Mouse (Mus musculus) midbrain, embryonic 12.5 days (tissue): Measurements from ENCODE around the gene Mydgf. TPM values are rescaled to one million over a fixed set of nuclear protein-coding genes. Genes with fewer than 3 reads are reported as not detected.

Experiments used
- ATAC-seq: fragments of 200-750 bp; cut with Nextera tagmentation; 2 replicates; pipeline ENCODE4 v1.8.0; 2017; ENCODE audit warnings: low read depth, moderate TSS enrichment, moderate library complexity; ENCODE audit not compliant: low FRiP score
- H3K27ac ChIP-seq: fragments of 300-500 bp; sonication (generic); replicated peaks from 2 replicates; pipeline ENCODE4 v1.5.1; 2016; ENCODE audit warnings: mild to moderate bottlenecking
- H3K27me3 ChIP-seq: fragments of 300-500 bp; sonication (generic); 2 replicates; pipeline ENCODE4 v1.6.1; 2016; ENCODE audit warnings: mild to moderate bottlenecking
- H3K36me3 ChIP-seq: fragments of 300-500 bp; sonication (generic); 2 replicates; pipeline ENCODE4 v1.6.1; 2016
- H3K4me1 ChIP-seq: fragments of 300-500 bp; sonication (generic); 2 replicates; pipeline ENCODE4 v1.6.1; 2016
- H3K4me2 ChIP-seq: fragments of 300-500 bp; sonication (generic); replicated peaks from 2 replicates; pipeline ENCODE4 v1.6.1; 2016; ENCODE audit warnings: mild to moderate bottlenecking, moderate library complexity
- H3K4me3 ChIP-seq: fragments of 300-500 bp; sonication (generic); 2 replicates; pipeline ENCODE4 v1.5.1; 2016; ENCODE audit warnings: mild to moderate bottlenecking
- H3K9ac ChIP-seq: fragments of 300-500 bp; sonication (generic); replicated peaks from 2 replicates; pipeline ENCODE4 v1.6.1; 2016; ENCODE audit warnings: mild to moderate bottlenecking, moderate library complexity
- H3K9me3 ChIP-seq: fragments of 300-500 bp; sonication (generic); 2 replicates; pipeline ENCODE4 v1.6.1; 2016; ENCODE audit warnings: mild to moderate bottlenecking
- WGBS: fragments of 180-500 bp; shearing (Covaris S2); methylation state at CpG from one replicate; pipeline ENCODE4 v1.1.7; 2016; 5-methylcytosine and 5-hydroxymethylcytosine counted together
- polyA plus RNA-seq: library from polyadenylated mRNA; unstranded; fragments of >200 nt; fragmentation: Nextera tagmentation; extraction: Ambion mirVana; gene quantifications from 2 replicates; pipeline ENCODE4 v1.2.1, GENCODE M21; 2016

The Mydgf gene
- polyA plus RNA-seq: 56.8 and 61.6 TPM in 2 replicates

- Histone ChIP-seq H3K9me3 (no peaks in the 10 kb centered on the region), H3K27me3 (no peaks in the 10 kb centered on the region), H3K9ac (peak within 1 kb of the TSS; percentile 65), H3K4me1 (peaks cover 18% of the 10 kb centered on the region), H3K4me2 (peak within 1 kb of the TSS; percentile 92), H3K4me3 (peak within 1 kb of the TSS; percentile 68), H3K27ac (peak within 1 kb of the TSS; percentile 55), H3K36me3 (peaks cover 58% of the 10 kb centered on the region)
- ATAC-seq: peak; percentile 90
- under 1% methylated on average over 44 of the region's 47 CpGs for WGBS
Measured at GRCm38 (mm10) chr17:56183658-56184103, at the start of gene Mydgf. TSS of gene Mydgf (minus strand) at chr17:56183920.

GRCm38 (mm10) chr17:56233389-56233788, 49.7 kb upstream of the Mydgf start:
- Histone ChIP-seq H3K27me3 (peaks cover 7% of the 10 kb centered on the region; the same call in 1 of the 2 replicates), H3K9ac (no peak overlapping the region), H3K36me3 (no peaks in the 10 kb centered on the region), H3K4me1 (peaks cover 11% of the 10 kb centered on the region), H3K9me3 (no peaks in the 10 kb centered on the region), H3K4me2 (peak overlapping the region; percentile 43), H3K27ac (no peak overlapping the region), H3K4me3 (no peak overlapping the region)
- ATAC-seq: peak; percentile 41
- WGBS: 52% methylated on average over 8 of the region's 8 CpGs

GRCm38 (mm10) chr17:56229943-56230342, 46.2 kb upstream of the Mydgf start:
- Histone ChIP-seq H3K9me3 (no peaks in the 10 kb centered on the region), H3K4me1 (peaks cover 11% of the 10 kb centered on the region), H3K9ac (no peak overlapping the region), H3K4me3 (no peak overlapping the region), H3K4me2 (no peak overlapping the region), H3K36me3 (no peaks in the 10 kb centered on the region), H3K27me3 (no peaks in the 10 kb centered on the region; the same call in 1 of the 2 replicates), H3K27ac (no peak overlapping the region)
- no peak for ATAC-seq
- 67% methylated on average over 10 of the region's 10 CpGs for WGBS

DNA sequence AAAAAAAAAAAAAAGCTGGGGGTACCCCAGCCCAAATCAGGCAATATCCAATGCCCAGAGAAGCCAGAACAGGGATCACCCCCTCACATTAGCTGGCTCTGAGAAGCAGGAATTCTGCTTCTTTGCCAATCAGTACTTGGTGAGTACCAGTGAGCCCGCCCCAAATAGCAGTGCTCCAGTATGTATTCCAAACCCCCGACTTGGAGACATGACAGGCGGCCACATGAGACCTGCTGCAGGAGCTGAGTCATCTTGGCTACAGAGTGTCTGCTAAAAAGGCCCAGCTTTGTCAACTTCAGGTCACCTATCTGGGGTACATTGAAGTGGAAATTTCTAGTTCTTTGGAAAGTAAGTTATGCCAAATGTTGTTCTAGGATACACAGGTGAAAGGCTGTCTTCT, 42.8 kb upstream of the Mydgf start:
- H3K4me2 ChIP-seq: no peak overlapping the region
- H3K36me3 ChIP-seq: no peaks in the 10 kb centered on the region
- no peaks in the 10 kb centered on the region for H3K4me1 ChIP-seq
- no peak for ATAC-seq
- H3K9ac ChIP-seq: no peak overlapping the region
- no peaks in the 10 kb centered on the region for H3K9me3 ChIP-seq
- no peak overlapping the region for H3K27ac ChIP-seq
- no peak overlapping the region for H3K4me3 ChIP-seq
- WGBS: 80% methylated on average over 3 of the region's 3 CpGs
- no peaks in the 10 kb centered on the region; the same call in 1 of the 2 replicates for H3K27me3 ChIP-seq

DNA sequence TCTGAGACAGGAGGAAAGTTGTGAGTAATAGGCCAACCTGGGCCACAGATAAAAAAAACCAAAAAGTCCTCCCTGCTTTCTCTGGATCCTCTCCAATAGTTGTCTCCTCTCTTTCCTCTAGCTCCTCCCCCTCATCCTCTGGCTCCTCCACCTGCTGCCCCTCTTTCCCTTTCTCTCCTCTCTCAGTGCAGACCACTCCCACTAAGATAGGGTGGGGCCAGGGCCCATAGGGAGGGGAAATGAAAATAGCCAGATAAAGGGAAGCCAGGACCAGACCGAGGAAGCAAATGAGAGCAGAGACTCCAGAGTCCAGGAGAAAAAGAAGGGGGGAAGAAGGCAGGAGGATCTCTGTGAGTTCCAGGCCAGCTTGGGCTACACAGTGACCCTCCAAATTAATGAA, 41.2 kb upstream of the Mydgf start:
- Histone ChIP-seq H3K4me2 (no peak overlapping the region), H3K4me3 (no peak overlapping the region), H3K9ac (no peak overlapping the region), H3K9me3 (no peaks in the 10 kb centered on the region), H3K27ac (no peak overlapping the region), H3K36me3 (no peaks in the 10 kb centered on the region), H3K4me1 (no peaks in the 10 kb centered on the region), H3K27me3 (no peaks in the 10 kb centered on the region; the same call in 1 of the 2 replicates)
- no peak for ATAC-seq
- 52% methylated on average over 1 of the region's 1 CpGs for WGBS

DNA sequence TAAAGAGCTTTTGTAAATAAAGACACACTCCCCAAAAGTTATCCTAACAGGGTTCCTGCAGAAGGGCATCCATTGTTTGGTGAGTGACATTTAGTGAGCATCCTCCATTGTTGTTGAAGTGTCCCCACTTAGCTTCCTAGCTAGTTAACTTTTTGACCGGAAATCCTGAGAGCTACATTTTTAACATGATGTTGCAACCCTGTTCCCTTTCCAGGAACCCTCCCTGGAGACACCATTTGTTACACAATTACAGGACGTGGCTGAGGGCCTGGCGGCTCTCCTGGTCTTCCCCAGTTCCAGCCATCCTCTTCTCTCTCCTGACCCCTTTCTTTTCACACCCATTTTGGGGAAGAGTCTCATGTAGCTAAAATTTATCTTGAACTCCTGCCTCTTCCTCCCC, 36.1 kb upstream of the Mydgf start:
- no peak overlapping the region for H3K27ac ChIP-seq
- H3K27me3 ChIP-seq: no peaks in the 10 kb centered on the region
- no peaks in the 10 kb centered on the region for H3K36me3 ChIP-seq
- no peak overlapping the region; the same call in 1 of the 2 replicates for H3K4me3 ChIP-seq
- WGBS: 78% methylated on average over 3 of the region's 3 CpGs
- ATAC-seq: no peak
- H3K4me1 ChIP-seq: peaks cover 24% of the 10 kb centered on the region
- no peak overlapping the region for H3K4me2 ChIP-seq
- H3K9ac ChIP-seq: no peak overlapping the region
- no peaks in the 10 kb centered on the region for H3K9me3 ChIP-seq

- H3K36me3 ChIP-seq: no peaks in the 10 kb centered on the region
- H3K27me3 ChIP-seq: no peaks in the 10 kb centered on the region
- peak overlapping the region; percentile 46 for H3K9ac ChIP-seq
- peak overlapping the region; percentile 87 for H3K4me2 ChIP-seq
- 43% methylated on average over 12 of the region's 12 CpGs for WGBS
- H3K4me1 ChIP-seq: peaks cover 24% of the 10 kb centered on the region
- peak overlapping the region; percentile 85 for H3K27ac ChIP-seq
- peak; percentile 42; the same call in 1 of the 2 replicates for ATAC-seq
- peak overlapping the region; percentile 82 for H3K4me3 ChIP-seq
- no peaks in the 10 kb centered on the region for H3K9me3 ChIP-seq
Measured at GRCm38 (mm10) chr17:56219251-56219650, 35.5 kb upstream of the Mydgf start.

GRCm38 (mm10) chr17:56218377-56219191, 34.9 kb upstream of the Mydgf start, which contains the start of gene Dpp9:
TSS of gene Dpp9 (minus strand) at chr17:56218905.
- ATAC-seq: peak; percentile 99
- WGBS: under 1% methylated on average over 73 of the region's 78 CpGs
- H3K9me3 ChIP-seq: no peaks in the 10 kb centered on the region

DNA sequence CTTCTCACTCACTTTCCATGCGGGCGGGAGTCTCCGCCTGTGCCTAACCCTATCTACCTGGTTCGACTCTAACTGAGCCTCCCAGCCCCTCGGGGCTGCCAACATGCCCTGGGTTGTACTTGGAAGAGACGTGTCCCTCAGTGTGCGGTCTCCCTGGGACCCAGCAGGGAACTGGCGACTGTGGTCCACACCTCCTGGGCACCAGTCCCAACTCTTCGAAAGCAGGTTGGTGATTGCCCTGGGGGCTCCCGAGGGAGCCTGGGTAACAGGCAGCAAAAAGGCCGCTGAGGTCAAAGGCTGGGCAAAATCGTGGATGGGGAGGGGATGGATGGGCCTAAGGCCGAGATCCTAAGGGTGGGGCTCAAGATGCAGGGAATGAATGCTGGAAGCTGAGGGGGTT, 34.0 kb upstream of the Mydgf start:
- peak overlapping the region; percentile 77 for H3K9ac ChIP-seq
- H3K27me3 ChIP-seq: no peaks in the 10 kb centered on the region
- H3K27ac ChIP-seq: no peak overlapping the region
- ATAC-seq: no peak
- no peaks in the 10 kb centered on the region for H3K36me3 ChIP-seq
- H3K4me2 ChIP-seq: peak overlapping the region; percentile 87
- peak overlapping the region; percentile 82 for H3K4me3 ChIP-seq
- WGBS: 72% methylated on average over 13 of the region's 13 CpGs
- peaks cover 28% of the 10 kb centered on the region for H3K4me1 ChIP-seq
- no peaks in the 10 kb centered on the region for H3K9me3 ChIP-seq

More at GRCm38 (mm10) chr17:56218377-56219191, 34.9 kb upstream of the Mydgf start, which contains the start of gene Dpp9:
- Histone ChIP-seq H3K4me1 (peaks cover 24% of the 10 kb centered on the region), H3K9ac (peak within 1 kb of the TSS; percentile 77), H3K4me2 (peak within 1 kb of the TSS; percentile 87), H3K27me3 (no peaks in the 10 kb centered on the region), H3K4me3 (peak within 1 kb of the TSS; percentile 82), H3K36me3 (no peaks in the 10 kb centered on the region), H3K27ac (peak within 1 kb of the TSS; percentile 85)

- no peak for ATAC-seq
- peaks cover 28% of the 10 kb centered on the region for H3K4me1 ChIP-seq
- H3K9ac ChIP-seq: no peak overlapping the region
- H3K27ac ChIP-seq: no peak overlapping the region
- WGBS: 60% methylated on average over 1 of the region's 1 CpGs
- peaks cover 32% of the 10 kb centered on the region for H3K36me3 ChIP-seq
- no peak overlapping the region for H3K4me3 ChIP-seq
- H3K4me2 ChIP-seq: no peak overlapping the region
- no peaks in the 10 kb centered on the region for H3K27me3 ChIP-seq
- H3K9me3 ChIP-seq: no peaks in the 10 kb centered on the region
Measured at GRCm38 (mm10) chr17:56214229-56214628, 30.5 kb upstream of the Mydgf start.

- no peak overlapping the region for H3K4me3 ChIP-seq
- peaks cover 48% of the 10 kb centered on the region for H3K36me3 ChIP-seq
- WGBS: 84% methylated on average over 6 of the region's 6 CpGs
- no peak overlapping the region for H3K4me2 ChIP-seq
- no peak overlapping the region for H3K27ac ChIP-seq
- no peak for ATAC-seq
- H3K4me1 ChIP-seq: peaks cover 23% of the 10 kb centered on the region
- no peaks in the 10 kb centered on the region for H3K9me3 ChIP-seq
- no peaks in the 10 kb centered on the region for H3K27me3 ChIP-seq
- no peak overlapping the region for H3K9ac ChIP-seq
Measured at GRCm38 (mm10) chr17:56212676-56213075, 29.0 kb upstream of the Mydgf start.

DNA sequence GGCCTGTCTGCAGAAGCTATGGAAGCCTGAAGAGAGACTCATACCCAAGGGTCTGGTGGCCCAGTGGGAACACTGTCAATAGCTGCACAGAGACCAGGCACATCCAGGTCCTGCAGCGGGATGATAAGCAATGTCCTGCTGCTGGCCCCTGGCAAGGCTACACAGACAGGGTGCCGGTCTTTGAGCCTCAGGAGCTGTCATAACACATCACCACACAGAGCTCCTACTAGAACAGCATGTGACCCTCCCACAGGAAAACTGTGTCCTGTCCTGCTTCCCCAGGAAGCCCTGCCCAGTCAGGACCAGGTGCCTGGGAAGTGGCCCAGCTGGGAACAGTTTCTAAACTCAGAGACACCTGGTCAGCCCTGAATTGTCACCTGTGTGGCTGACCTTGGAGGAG, 27.4 kb upstream of the Mydgf start:
- Histone ChIP-seq H3K4me2 (no peak overlapping the region), H3K9me3 (no peaks in the 10 kb centered on the region), H3K9ac (no peak overlapping the region), H3K4me1 (peaks cover 7% of the 10 kb centered on the region; the same call in 1 of the 2 replicates), H3K27ac (no peak overlapping the region), H3K4me3 (no peak overlapping the region), H3K27me3 (no peaks in the 10 kb centered on the region), H3K36me3 (peaks cover 64% of the 10 kb centered on the region)
- no peak for ATAC-seq
- 96% methylated on average over 2 of the region's 2 CpGs for WGBS
